Mouse (Mus musculus): ENCODE measurements around the gene Rora. TPM values are rescaled to one million over a fixed set of nuclear protein-coding genes. Genes with fewer than 3 reads are reported as not detected.

Rora gene
- polyA plus RNA-seq, 1 experiment from 2014 or later: 12.6 TPM

DNA sequence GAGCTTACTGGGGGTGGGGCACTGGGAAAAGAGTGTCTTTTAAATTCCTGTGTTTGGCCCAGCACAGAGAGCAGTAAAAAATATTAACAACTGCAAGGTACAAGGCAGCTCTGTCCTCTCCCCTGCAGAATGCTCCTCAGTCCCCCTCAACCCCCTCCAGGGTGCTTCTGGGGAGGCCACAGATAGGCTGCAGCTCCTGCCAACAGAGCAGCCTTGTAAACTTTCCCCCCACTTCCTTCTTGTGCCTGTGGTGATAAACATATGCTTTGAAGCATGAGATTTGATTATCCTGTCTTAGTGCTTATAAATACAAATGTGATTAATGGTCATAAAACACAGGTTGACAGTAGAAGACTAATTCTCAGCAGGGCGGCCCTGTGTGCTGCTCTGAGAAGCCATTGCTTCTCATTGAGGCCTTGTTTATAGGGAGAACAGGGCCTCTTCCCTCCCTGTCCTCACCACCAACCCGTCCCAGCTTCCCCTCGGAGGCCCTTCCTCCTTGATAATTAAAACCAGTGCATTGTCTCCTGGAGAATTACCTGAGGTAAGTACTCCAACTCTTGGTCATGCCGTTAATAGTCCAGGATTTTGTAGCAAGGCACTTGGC is 41.4 kb downstream of the Rora start:
- ATAC-seq: no peak
- peaks cover 18% of the 10 kb centered on the region for H3K4me1 ChIP-seq
- H3K4me3 ChIP-seq: no peak overlapping the region
- H3K9ac ChIP-seq: no peak overlapping the region
- no peaks in the 10 kb centered on the region for H3K36me3 ChIP-seq (ENCODE audit: poor library complexity, severe bottlenecking)
- H3K4me2 ChIP-seq: no peak overlapping the region
- H3K9me3 ChIP-seq (replicated peaks): no peaks in the 10 kb centered on the region
- peaks cover 49% of the 10 kb centered on the region for H3K27me3 ChIP-seq
- WGBS: 14% methylated on average over 4 of the region's 4 CpGs
- no peak overlapping the region for H3K27ac ChIP-seq

GRCm38 (mm10) chr9:68695496-68695969 is 41.9 kb downstream of the Rora start:
- no peak for ATAC-seq
- Histone ChIP-seq H3K4me3 (no peak overlapping the region), H3K27me3 (peaks cover 54% of the 10 kb centered on the region), H3K9me3 (replicated peaks) (no peaks in the 10 kb centered on the region), H3K4me1 (peaks cover 18% of the 10 kb centered on the region), H3K27ac (no peak overlapping the region), H3K9ac (no peak overlapping the region), H3K4me2 (no peak overlapping the region), H3K36me3 (ENCODE audit: poor library complexity, severe bottlenecking) (no peaks in the 10 kb centered on the region)
- WGBS: 31% methylated on average over 16 of the region's 16 CpGs

- peaks cover 56% of the 10 kb centered on the region for H3K27me3 ChIP-seq
- H3K4me1 ChIP-seq: peaks cover 18% of the 10 kb centered on the region
- H3K36me3 ChIP-seq (ENCODE audit: poor library complexity, severe bottlenecking): no peaks in the 10 kb centered on the region
- ATAC-seq: no peak
- no peak overlapping the region for H3K4me3 ChIP-seq
- H3K9me3 ChIP-seq (replicated peaks): no peaks in the 10 kb centered on the region
- H3K9ac ChIP-seq: no peak overlapping the region
- WGBS: 95% methylated on average over 3 of the region's 3 CpGs
- H3K27ac ChIP-seq: no peak overlapping the region
- H3K4me2 ChIP-seq: no peak overlapping the region
Observed at GRCm38 (mm10) chr9:68696425-68696956, 42.9 kb downstream of the Rora start.

GRCm38 (mm10) chr9:68699341-68699740 is 45.8 kb downstream of the Rora start:
- Histone ChIP-seq H3K27ac (no peak overlapping the region), H3K9ac (no peak overlapping the region), H3K9me3 (replicated peaks) (no peaks in the 10 kb centered on the region), H3K36me3 (ENCODE audit: poor library complexity, severe bottlenecking) (no peaks in the 10 kb centered on the region), H3K4me3 (no peak overlapping the region), H3K27me3 (peaks cover 44% of the 10 kb centered on the region), H3K4me2 (no peak overlapping the region), H3K4me1 (peaks cover 25% of the 10 kb centered on the region)
- WGBS: 92% methylated on average over 1 of the region's 1 CpGs
- ATAC-seq: no peak

DNA sequence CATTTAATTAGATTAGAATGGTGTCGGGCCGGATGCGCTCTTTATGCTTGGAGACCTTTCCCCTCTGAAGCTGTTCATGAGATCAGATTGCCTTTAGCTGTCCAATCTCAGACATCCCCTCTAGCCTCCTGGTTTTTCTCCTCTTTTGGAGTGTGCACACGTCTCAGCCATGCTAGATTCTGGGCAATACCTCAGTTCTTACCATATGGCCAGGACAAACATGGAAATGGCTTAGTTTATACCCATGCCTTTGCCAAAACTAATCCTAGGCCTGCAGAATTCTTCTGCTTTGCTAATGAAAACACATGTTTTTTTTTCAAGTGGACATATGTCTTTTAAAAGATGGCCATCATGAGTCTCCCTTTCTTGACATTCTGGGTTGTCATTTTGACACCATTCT is 46.3 kb downstream of the Rora start:
- no peak for ATAC-seq
- no peak overlapping the region for H3K4me2 ChIP-seq
- peaks cover 44% of the 10 kb centered on the region for H3K27me3 ChIP-seq
- no peaks in the 10 kb centered on the region for H3K36me3 ChIP-seq (ENCODE audit: poor library complexity, severe bottlenecking)
- no peak overlapping the region for H3K4me3 ChIP-seq
- no peak overlapping the region for H3K9ac ChIP-seq
- no peak overlapping the region for H3K27ac ChIP-seq
- peaks cover 23% of the 10 kb centered on the region for H3K4me1 ChIP-seq
- 82% methylated on average over 4 of the region's 4 CpGs for whole genome bisulfite sequencing
- no peaks in the 10 kb centered on the region for H3K9me3 ChIP-seq (replicated peaks)

DNA sequence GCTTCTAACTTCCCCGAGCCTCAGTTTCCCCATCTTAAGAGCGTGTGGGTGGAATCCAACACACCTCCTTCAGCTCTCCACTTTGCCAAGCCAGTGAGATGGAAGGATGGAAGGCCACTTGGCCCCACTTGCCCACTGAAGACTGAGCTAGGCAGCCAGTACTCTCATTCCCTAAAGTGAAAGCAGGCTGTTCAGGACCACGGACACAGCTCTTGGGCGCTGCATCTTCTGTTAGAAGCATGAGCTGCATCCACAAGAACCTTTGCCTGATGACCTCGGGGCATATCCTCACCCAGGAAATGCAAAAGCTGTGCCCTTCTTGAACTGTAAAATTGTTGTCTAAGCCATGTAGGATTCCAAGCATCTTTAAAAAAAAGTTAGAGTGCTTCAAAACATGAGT is 54.0 kb downstream of the Rora start:
- Histone ChIP-seq H3K36me3 (ENCODE audit: poor library complexity, severe bottlenecking) (no peaks in the 10 kb centered on the region), H3K27me3 (peaks cover 2% of the 10 kb centered on the region; the same call in 1 of the 2 replicates), H3K9ac (no peak overlapping the region), H3K27ac (no peak overlapping the region), H3K9me3 (replicated peaks) (no peaks in the 10 kb centered on the region), H3K4me3 (no peak overlapping the region), H3K4me1 (0 out of 2 replicates have a peak, but pooled peaks cover 6% of the 10 kb centered on the region), H3K4me2 (no peak overlapping the region)
- ATAC-seq: no peak
- 73% methylated on average over 5 of the region's 5 CpGs for WGBS

- no peaks in the 10 kb centered on the region for H3K36me3 ChIP-seq (ENCODE audit: poor library complexity, severe bottlenecking)
- H3K4me1 ChIP-seq: no peaks in the 10 kb centered on the region
- no peak overlapping the region for H3K4me2 ChIP-seq
- H3K27me3 ChIP-seq: peaks cover 2% of the 10 kb centered on the region; the same call in 1 of the 2 replicates
- H3K9ac ChIP-seq: no peak overlapping the region
- ATAC-seq: no peak
- H3K4me3 ChIP-seq: no peak overlapping the region
- 69% methylated on average over 8 of the region's 8 CpGs for WGBS
- H3K27ac ChIP-seq: no peak overlapping the region
- no peaks in the 10 kb centered on the region for H3K9me3 ChIP-seq (replicated peaks)
Observed at GRCm38 (mm10) chr9:68709232-68709631, 55.6 kb downstream of the Rora start.

DNA sequence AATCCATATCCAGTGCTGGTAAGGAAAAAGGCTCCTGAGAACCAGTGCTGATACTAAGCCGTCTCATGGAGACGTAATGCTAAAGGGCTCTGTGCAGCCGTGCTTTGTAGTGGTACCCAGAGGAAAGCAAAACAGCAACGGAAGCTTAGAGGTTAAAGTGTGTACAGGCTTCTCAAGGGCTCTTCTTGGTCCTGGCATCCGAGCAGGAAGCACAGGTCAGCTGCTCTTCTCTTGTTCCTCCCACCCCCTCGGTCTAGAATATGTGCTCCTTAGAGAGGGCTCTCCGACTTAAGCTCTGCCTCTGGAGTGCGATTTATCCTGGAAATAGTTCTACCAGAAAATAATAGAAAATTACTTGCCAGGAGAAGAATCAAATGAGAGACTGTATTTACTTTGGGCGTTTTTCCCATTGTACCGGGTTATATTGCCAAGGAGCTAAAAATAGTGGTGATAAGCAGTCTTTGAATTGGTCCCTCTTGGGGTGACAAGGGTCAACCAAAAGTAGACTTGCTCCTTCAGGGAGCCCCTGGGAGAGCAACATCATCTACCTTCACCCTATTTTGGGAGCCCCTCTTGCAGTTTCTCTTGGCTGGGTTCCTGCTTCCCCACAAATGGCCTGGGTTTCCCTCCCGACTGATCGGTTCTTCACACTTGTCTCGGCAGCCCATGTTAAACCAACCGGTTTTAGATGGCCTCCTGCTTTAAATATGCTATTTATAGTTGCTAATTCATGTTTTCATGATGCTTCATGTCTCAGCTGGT is 57.5 kb downstream of the Rora start:
- ATAC-seq: no peak
- Histone ChIP-seq H3K36me3 (ENCODE audit: poor library complexity, severe bottlenecking) (no peaks in the 10 kb centered on the region), H3K4me2 (no peak overlapping the region), H3K4me3 (no peak overlapping the region), H3K4me1 (no peaks in the 10 kb centered on the region), H3K9me3 (replicated peaks) (no peaks in the 10 kb centered on the region), H3K27me3 (peaks cover 2% of the 10 kb centered on the region; the same call in 1 of the 2 replicates), H3K9ac (no peak overlapping the region), H3K27ac (no peak overlapping the region)
- 82% methylated on average over 14 of the region's 14 CpGs for WGBS

DNA sequence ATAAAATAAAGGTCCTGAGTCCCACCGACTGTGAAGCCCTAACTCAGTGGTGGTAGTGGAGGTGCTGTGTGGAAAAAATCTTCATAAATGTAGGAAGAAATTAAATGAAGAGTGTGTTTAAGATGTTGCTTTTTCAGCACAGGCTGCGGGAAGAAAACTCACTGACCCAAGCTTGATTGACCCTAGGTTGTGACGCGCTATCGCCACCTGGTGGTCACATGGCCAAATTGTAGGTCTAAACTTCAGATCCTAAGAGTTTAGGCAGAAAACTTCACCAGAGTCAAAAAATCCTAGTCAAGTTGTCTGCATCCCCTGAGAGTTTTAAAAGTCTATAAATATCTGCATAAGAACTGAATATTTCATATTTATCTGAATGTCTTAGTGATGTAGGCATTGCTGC is 63.4 kb downstream of the Rora start:
- WGBS: 16% methylated on average over 5 of the region's 5 CpGs
- no peaks in the 10 kb centered on the region for H3K36me3 ChIP-seq (ENCODE audit: poor library complexity, severe bottlenecking)

GRCm38 (mm10) chr9:68718427-68718826 is 64.8 kb downstream of the Rora start:
- Histone ChIP-seq H3K4me3 (no peak overlapping the region), H3K36me3 (ENCODE audit: poor library complexity, severe bottlenecking) (no peaks in the 10 kb centered on the region), H3K9ac (no peak overlapping the region), H3K27me3 (no peaks in the 10 kb centered on the region), H3K9me3 (replicated peaks) (no peaks in the 10 kb centered on the region; the same call in 1 of the 2 replicates), H3K27ac (no peak overlapping the region), H3K4me2 (no peak overlapping the region), H3K4me1 (no peaks in the 10 kb centered on the region)
- WGBS: 96% methylated on average over 6 of the region's 6 CpGs
- no peak for ATAC-seq

More for the DNA sequence above, 63.4 kb downstream of the Rora start:
- Histone ChIP-seq H3K9ac (no peak overlapping the region), H3K9me3 (replicated peaks) (no peaks in the 10 kb centered on the region; the same call in 1 of the 2 replicates), H3K4me2 (no peak overlapping the region), H3K4me3 (no peak overlapping the region), H3K4me1 (no peaks in the 10 kb centered on the region), H3K27ac (no peak overlapping the region), H3K27me3 (no peaks in the 10 kb centered on the region)
- no peak for ATAC-seq

- no peak overlapping the region for H3K4me2 ChIP-seq
- H3K27ac ChIP-seq: no peak overlapping the region
- no peaks in the 10 kb centered on the region; the same call in 1 of the 2 replicates for H3K9me3 ChIP-seq (replicated peaks)
- H3K9ac ChIP-seq: no peak overlapping the region
- WGBS: 89% methylated on average over 9 of the region's 9 CpGs
- no peak overlapping the region for H3K4me3 ChIP-seq
- ATAC-seq: no peak
- no peaks in the 10 kb centered on the region for H3K27me3 ChIP-seq
- no peaks in the 10 kb centered on the region for H3K36me3 ChIP-seq (ENCODE audit: poor library complexity, severe bottlenecking)
- no peaks in the 10 kb centered on the region for H3K4me1 ChIP-seq
Observed at GRCm38 (mm10) chr9:68719286-68719685, 65.7 kb downstream of the Rora start.

GRCm38 (mm10) chr9:68724636-68725285 is 71.2 kb downstream of the Rora start:
- H3K4me1 ChIP-seq: no peaks in the 10 kb centered on the region
- no peak overlapping the region for H3K9ac ChIP-seq
- no peak overlapping the region for H3K4me2 ChIP-seq
- H3K27ac ChIP-seq: no peak overlapping the region
- H3K9me3 ChIP-seq (replicated peaks): no peaks in the 10 kb centered on the region
- no peaks in the 10 kb centered on the region for H3K27me3 ChIP-seq
- 84% methylated on average over 8 of the region's 8 CpGs for WGBS
- no peak overlapping the region for H3K4me3 ChIP-seq
- H3K36me3 ChIP-seq (ENCODE audit: poor library complexity, severe bottlenecking): no peaks in the 10 kb centered on the region
- no peak for ATAC-seq
